12 mouse cellular contexts compared by ENCODE assay signal in genomic region chr10:95297024-95297423, GRCm38 (mm10). TPM values are rescaled to one million over a fixed set of nuclear protein-coding genes. Genes with fewer than 3 reads are reported as not detected.
DNase-seq lines count a peak whose midpoint lies in the region; ATAC-seq lines count a peak whose summit lies in the region.
"Had no signal": no experiment of that assay in that cellular context is flagged by ENCODE, and none has a peak within 500 bp of the region (broad histone marks: within the 10 kb centered on the region; RNA-seq: fewer than 3 reads in every experiment).

No protein-coding gene starts in this region.

- H3K4me2 ChIP-seq in kidney, embryonic 14.5 days (replicated peaks; ENCODE audit: low read depth, low read length) = no peak overlapping the region
- H3K4me2 ChIP-seq: midbrain, embryonic 15.5 days had no signal

- H3K4me1 ChIP-seq in kidney, embryonic 14.5 days (ENCODE audit: control insufficient read depth, insufficient read depth, low read length) = no peaks in the 10 kb centered on the region

- H3K27me3 ChIP-seq in kidney, embryonic 14.5 days (ENCODE audit: control insufficient read depth, insufficient read depth, low read length) = no peaks in the 10 kb centered on the region
- H3K27me3 ChIP-seq: midbrain, embryonic 15.5 days had no signal

- DNase-seq in adrenal gland, adult (ENCODE audit: inconsistent age in 2 of 2, low spot score in 1 of 2) = peak; percentile 23 to 59
- DNase-seq in adrenal gland, adult 8-10 months = no peak
- DNase-seq in kidney, adult 18-20 months = peak; percentile 36
- peak; percentile 45 for DNase-seq in fibroblast of lung, adult 2 months (ENCODE audit: low read depth)
- peak; percentile 55 to 63 for DNase-seq in kidney, postnatal 36 days
- no peak for DNase-seq in thymus, postnatal 25 days
- DNase-seq in spleen, postnatal 10 days (ENCODE audit: low spot score in 2 of 2) = no peak
- DNase-seq: cerebellum, adult 11-12 months; spleen, adult 18-20 months had no signal

- 77% methylated on average over 11 of the region's 11 CpGs for WGBS in kidney, embryonic 14.5 days

- no peaks in the 10 kb centered on the region for H3K36me3 ChIP-seq in kidney, embryonic 14.5 days (ENCODE audit: control insufficient read depth, insufficient read depth, low read length)
- H3K36me3 ChIP-seq: midbrain, embryonic 15.5 days had no signal

- no peak for ATAC-seq in kidney, embryonic 14.5 days (ENCODE audit: low FRiP score, low TSS enrichment)

- H3K9me3 ChIP-seq in kidney, embryonic 14.5 days (ENCODE audit: control insufficient read depth, low read length) = 0 out of 2 replicates have a peak, but pooled peaks cover 2% of the 10 kb centered on the region
- H3K9me3 ChIP-seq: G1E; midbrain, embryonic 15.5 days had no signal

- H3K9ac ChIP-seq in kidney, embryonic 14.5 days (ENCODE audit: low read depth, low read length) = no peak overlapping the region
- H3K9ac ChIP-seq: midbrain, embryonic 15.5 days had no signal

- no peak overlapping the region for H3K27ac ChIP-seq in kidney, embryonic 14.5 days (ENCODE audit: low read depth, low read length)
- H3K27ac ChIP-seq: midbrain, embryonic 15.5 days had no signal

- H3K4me3 ChIP-seq in kidney, embryonic 14.5 days (ENCODE audit: low read length) = no peak overlapping the region
- H3K4me3 ChIP-seq: midbrain, embryonic 15.5 days had no signal

RNA-seq across cellular contexts. Expression of gene Cradd, which starts 26.9 kb away (rescaled TPM):
- total RNA-seq in adrenal gland, adult 8-10 months (2022) = 10 to 100 TPM in 3 of 4 experiments, 1 to 10 TPM in 1; 9.5 to 16.5 (median 13.2) TPM
- polyA plus RNA-seq in kidney, embryonic 14.5 days (2014; fragmentation: Nextera tagmentation; extraction: Ambion mirVana) = 10.2 and 13.0 TPM in 2 replicates

Comparison
In these comparisons a context has a peak if more than half of its experiments do, and no peak if none do; other contexts are left out.
1. DNase-seq: peak in adrenal gland, adult (2 of 2), kidney, adult 18-20 months (single experiment), fibroblast of lung, adult 2 months (single experiment) and kidney, postnatal 36 days (2 of 2); none in adrenal gland, adult 8-10 months (single experiment), thymus, postnatal 25 days (single experiment) and spleen, postnatal 10 days (0 of 2).